Mouse (Mus musculus): ENCODE data around the gene Efhd1. TPM values are rescaled to one million over a fixed set of nuclear protein-coding genes. Genes with fewer than 3 reads are reported as not detected.

Efhd1 gene
- polyA plus RNA-seq, 1 experiment from 2014 or later, result not detected

DNA sequence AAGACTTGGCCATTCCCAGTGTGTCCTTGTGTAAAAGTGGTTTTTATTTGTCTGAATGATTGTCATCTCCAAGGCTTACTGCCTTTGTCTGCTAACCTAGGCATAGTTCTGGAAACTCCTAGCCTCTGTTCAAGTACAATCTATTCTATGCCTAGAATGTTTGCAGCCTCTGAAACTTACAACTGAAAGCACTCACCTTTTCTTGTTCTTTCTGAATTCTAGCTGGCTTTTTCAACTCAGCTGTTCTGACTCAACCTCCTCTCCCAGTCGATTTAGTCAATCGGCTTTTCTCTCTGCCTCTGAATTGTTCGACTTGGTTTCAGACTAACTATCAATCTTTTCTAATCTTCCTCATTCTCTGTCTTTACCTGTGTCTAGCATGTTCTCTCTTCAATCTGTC, 58.6 kb downstream of the Efhd1 start:
- ATAC-seq (ENCODE audit: insufficient number of reproducible peaks, insufficient read depth, low FRiP score, low read depth), result no peak
- no peak overlapping the region for H3K4me2 ChIP-seq (ENCODE audit: low read length)
- WGBS, result 89% methylated on average over 3 of the region's 3 CpGs

DNA sequence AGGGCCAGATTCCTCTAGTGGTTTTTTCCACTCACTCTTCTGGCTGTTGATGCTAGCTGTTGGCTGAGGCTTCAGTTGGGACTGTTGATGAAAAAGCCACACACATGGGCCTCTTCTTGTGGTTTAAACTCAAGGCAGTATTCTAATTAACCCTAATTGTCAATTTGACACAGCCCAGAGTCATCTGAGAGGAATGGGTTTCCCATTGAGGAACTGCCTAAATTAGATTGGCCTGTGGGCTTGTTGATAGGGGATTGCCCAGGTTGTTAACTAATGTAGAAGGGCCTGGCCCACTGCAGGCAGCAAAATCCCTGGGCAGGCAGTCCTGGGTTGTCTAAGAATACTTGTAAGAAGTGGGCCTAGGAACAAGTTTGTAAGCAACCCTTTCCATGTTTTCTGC, 60.5 kb downstream of the Efhd1 start:
- no peaks in the 10 kb centered on the region for H3K27me3 ChIP-seq (ENCODE audit: control insufficient read depth, insufficient read depth, low read length)
- 0 out of 4 replicates have a peak, but pooled peaks cover 0 to 5% of the 10 kb centered on the region in 2 experiments for H3K4me1 ChIP-seq (ENCODE audit: control insufficient read depth in 2 of 2, insufficient read depth in 2 of 2, low read length in 2 of 2)
- no peak overlapping the region for H3K27ac ChIP-seq (replicated peaks in 1 of 2; ENCODE audit: control insufficient read depth in 1 of 2, insufficient read depth in 1 of 2, low read depth in 2 of 2, low read length in 2 of 2)
- H3K9ac ChIP-seq (ENCODE audit: low read length), result no peak overlapping the region
- H3K4me3 ChIP-seq (ENCODE audit: control insufficient read depth in 1 of 2, insufficient read depth in 1 of 2, low read depth in 1 of 2, low read length in 2 of 2), result no peak overlapping the region
- H3K9me3 ChIP-seq (ENCODE audit: control insufficient read depth, low read length), result peaks cover 15% of the 10 kb centered on the region
- no peak overlapping the region for H3K4me2 ChIP-seq (ENCODE audit: low read length)
- ATAC-seq (ENCODE audit: insufficient number of reproducible peaks, insufficient read depth, low FRiP score, low read depth), result no peak
- H3K36me3 ChIP-seq (ENCODE audit: control insufficient read depth, insufficient read depth, low read length), result 0 out of 2 replicates have a peak, but pooled peaks cover 2% of the 10 kb centered on the region

More for the DNA sequence above, 58.6 kb downstream of the Efhd1 start:
- Histone ChIP-seq H3K9ac (ENCODE audit: low read length) (no peak overlapping the region), H3K4me3 (ENCODE audit: control insufficient read depth in 1 of 2, insufficient read depth in 1 of 2, low read depth in 1 of 2, low read length in 2 of 2) (no peak overlapping the region), H3K9me3 (ENCODE audit: control insufficient read depth, low read length) (peaks cover 18% of the 10 kb centered on the region), H3K27me3 (ENCODE audit: control insufficient read depth, insufficient read depth, low read length) (no peaks in the 10 kb centered on the region), H3K27ac (replicated peaks in 1 of 2; ENCODE audit: control insufficient read depth in 1 of 2, insufficient read depth in 1 of 2, low read depth in 2 of 2, low read length in 2 of 2) (no peak overlapping the region), H3K4me1 (ENCODE audit: control insufficient read depth in 2 of 2, insufficient read depth in 2 of 2, low read length in 2 of 2) (no peaks in the 10 kb centered on the region), H3K36me3 (ENCODE audit: control insufficient read depth, insufficient read depth, low read length) (no peaks in the 10 kb centered on the region)

DNA sequence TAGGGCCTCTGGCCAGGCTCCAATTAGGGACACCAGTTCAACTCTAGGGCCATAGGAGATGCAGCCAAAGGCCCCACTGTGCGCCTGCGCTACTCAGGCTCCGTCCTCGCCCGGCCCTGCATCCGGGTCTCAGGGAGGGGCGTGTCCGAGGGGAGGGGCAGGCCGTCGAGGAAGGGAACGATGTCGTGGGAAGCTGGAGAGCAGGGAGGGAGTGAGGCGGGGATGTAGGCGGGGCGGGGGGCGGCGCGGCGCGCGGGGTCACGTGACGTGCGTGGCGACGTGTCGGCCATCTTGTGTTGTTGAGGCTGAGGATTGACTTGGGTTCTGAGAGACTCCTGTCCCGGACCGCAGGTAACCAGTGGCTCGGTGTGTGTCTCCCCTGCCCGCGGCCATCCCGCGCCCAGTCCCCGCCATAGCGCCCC, 62.6 kb downstream of the Efhd1 start, which contains the start of gene Gigyf2:
TSS of gene Gigyf2 (plus strand) at position 257 of the 422 bp plus-strand sequence.
- peaks cover 0 to 5% of the 10 kb centered on the region in 2 experiments; a peak in 1 of 4 replicates for H3K4me1 ChIP-seq (ENCODE audit: control insufficient read depth in 2 of 2, insufficient read depth in 2 of 2, low read length in 2 of 2)
- peak within 1 kb of the TSS; percentile 84 to 93 for H3K27ac ChIP-seq (replicated peaks in 1 of 2; ENCODE audit: control insufficient read depth in 1 of 2, insufficient read depth in 1 of 2, low read depth in 2 of 2, low read length in 2 of 2)
- H3K9ac ChIP-seq (ENCODE audit: low read length), result peak within 1 kb of the TSS; percentile 98
- peak; percentile 97 for ATAC-seq (ENCODE audit: insufficient number of reproducible peaks, insufficient read depth, low FRiP score, low read depth)
- H3K27me3 ChIP-seq (ENCODE audit: control insufficient read depth, insufficient read depth, low read length), result no peaks in the 10 kb centered on the region
- H3K4me2 ChIP-seq (ENCODE audit: low read length), result peak within 1 kb of the TSS; percentile 86
- H3K36me3 ChIP-seq (ENCODE audit: control insufficient read depth, insufficient read depth, low read length), result 0 out of 2 replicates have a peak, but pooled peaks cover 5% of the 10 kb centered on the region
- H3K4me3 ChIP-seq (ENCODE audit: control insufficient read depth in 1 of 2, insufficient read depth in 1 of 2, low read depth in 1 of 2, low read length in 2 of 2), result peak within 1 kb of the TSS; percentile 100
- WGBS, result under 1% methylated on average over 27 of the region's 36 CpGs
- H3K9me3 ChIP-seq (ENCODE audit: control insufficient read depth, low read length), result no peaks in the 10 kb centered on the region

DNA sequence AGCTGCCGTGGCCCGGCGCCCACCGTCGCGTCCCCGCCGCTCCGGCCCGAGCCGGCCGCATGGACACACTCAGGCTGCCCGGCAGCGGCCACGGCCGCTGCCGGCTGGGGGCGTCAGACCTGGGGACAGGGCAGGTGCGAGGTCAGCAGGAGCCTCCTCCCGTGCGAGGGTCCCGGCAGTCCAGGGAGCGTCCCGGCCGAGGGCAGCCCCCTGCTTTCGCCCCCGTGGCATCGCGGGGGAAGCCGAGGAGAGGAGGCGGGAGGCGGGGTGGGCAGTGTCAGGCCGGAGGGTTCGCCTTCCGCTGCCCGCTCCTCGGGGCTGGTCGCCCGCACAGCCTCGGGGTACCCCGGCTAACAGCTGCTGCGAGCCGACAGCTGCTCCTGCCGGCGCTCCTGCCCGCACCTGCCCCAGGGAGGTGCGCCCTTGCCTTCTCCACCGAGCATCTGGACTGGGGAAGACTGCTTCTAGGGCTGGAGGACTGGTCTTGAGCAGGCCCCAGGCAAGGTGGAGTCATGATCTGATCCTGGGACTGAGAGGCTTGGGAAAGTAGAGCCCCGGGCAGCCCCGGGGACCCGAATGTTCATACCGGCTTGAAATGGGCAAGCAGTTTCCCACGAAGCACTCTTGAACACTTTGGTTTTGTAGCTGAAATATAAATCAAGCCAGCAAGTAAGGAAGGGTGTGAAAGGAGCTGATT, 63.1 kb downstream of the Efhd1 start:
- Histone ChIP-seq H3K36me3 (ENCODE audit: control insufficient read depth, insufficient read depth, low read length) (0 out of 2 replicates have a peak, but pooled peaks cover 5% of the 10 kb centered on the region), H3K9me3 (ENCODE audit: control insufficient read depth, low read length) (no peaks in the 10 kb centered on the region), H3K27me3 (ENCODE audit: control insufficient read depth, insufficient read depth, low read length) (no peaks in the 10 kb centered on the region), H3K9ac (ENCODE audit: low read length) (peak overlapping the region; percentile 98), H3K4me2 (ENCODE audit: low read length) (peak overlapping the region; percentile 86), H3K4me3 (ENCODE audit: control insufficient read depth in 1 of 2, insufficient read depth in 1 of 2, low read depth in 1 of 2, low read length in 2 of 2) (peak overlapping the region; percentile 100), H3K27ac (replicated peaks in 1 of 2; ENCODE audit: control insufficient read depth in 1 of 2, insufficient read depth in 1 of 2, low read depth in 2 of 2, low read length in 2 of 2) (peak overlapping the region; percentile 84 to 93), H3K4me1 (ENCODE audit: control insufficient read depth in 2 of 2, insufficient read depth in 2 of 2, low read length in 2 of 2) (peaks cover 0 to 5% of the 10 kb centered on the region in 2 experiments; a peak in 1 of 4 replicates)
- ATAC-seq (ENCODE audit: insufficient number of reproducible peaks, insufficient read depth, low FRiP score, low read depth), result peak; percentile 75
- under 1% methylated on average over 53 of the region's 53 CpGs for WGBS

DNA sequence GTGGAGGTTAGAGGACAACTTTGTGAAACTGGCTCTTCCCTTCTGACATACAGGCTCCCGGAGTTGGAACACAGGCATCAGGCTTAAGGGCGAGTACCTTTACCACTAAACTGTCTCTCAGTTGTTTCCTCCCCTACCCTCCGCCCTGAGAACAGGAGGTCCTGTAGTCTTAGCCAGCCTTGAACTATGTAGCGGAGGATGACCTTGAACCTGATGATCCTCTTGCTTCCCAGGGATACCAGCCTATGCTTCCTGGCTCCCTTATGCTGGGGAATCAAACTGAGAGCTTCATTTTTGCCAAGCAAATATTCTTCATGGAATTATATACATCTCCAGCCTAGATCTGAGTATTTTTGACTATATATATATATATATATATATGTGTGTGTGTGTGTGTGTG, 67.6 kb downstream of the Efhd1 start:
- ATAC-seq (ENCODE audit: insufficient number of reproducible peaks, insufficient read depth, low FRiP score, low read depth), result no peak
- 92% methylated on average over 4 of the region's 4 CpGs for WGBS

DNA sequence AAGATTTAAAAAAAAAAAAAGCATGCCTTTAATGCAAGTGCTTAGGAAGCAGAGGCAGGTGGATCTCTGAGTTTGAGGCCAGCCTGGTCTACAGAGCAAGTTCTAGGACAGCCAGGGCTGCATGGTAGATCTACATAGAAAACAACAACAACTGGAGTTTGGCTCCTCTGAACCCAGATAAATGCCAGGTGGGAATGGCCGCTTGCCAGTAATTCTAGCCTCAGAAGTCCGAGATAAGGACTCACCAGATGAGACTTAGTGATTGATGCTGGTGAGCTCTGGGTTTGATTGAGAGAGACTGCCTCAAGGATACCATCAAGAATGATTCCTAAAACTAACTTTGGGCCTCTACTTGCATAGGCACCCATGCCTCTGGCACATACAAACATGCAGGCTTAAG, 86.4 kb downstream of the Efhd1 start:
- no peaks in the 10 kb centered on the region for H3K4me1 ChIP-seq (ENCODE audit: control insufficient read depth in 2 of 2, insufficient read depth in 2 of 2, low read length in 2 of 2)
- H3K9me3 ChIP-seq (ENCODE audit: control insufficient read depth, low read length), result no peaks in the 10 kb centered on the region
- WGBS, result 70% methylated on average over 2 of the region's 2 CpGs
- H3K27ac ChIP-seq (replicated peaks in 1 of 2; ENCODE audit: control insufficient read depth in 1 of 2, insufficient read depth in 1 of 2, low read depth in 2 of 2, low read length in 2 of 2), result no peak overlapping the region
- H3K4me2 ChIP-seq (ENCODE audit: low read length), result no peak overlapping the region
- no peaks in the 10 kb centered on the region for H3K27me3 ChIP-seq (ENCODE audit: control insufficient read depth, insufficient read depth, low read length)
- ATAC-seq (ENCODE audit: insufficient number of reproducible peaks, insufficient read depth, low FRiP score, low read depth), result no peak
- no peak overlapping the region for H3K9ac ChIP-seq (ENCODE audit: low read length)
- no peak overlapping the region for H3K4me3 ChIP-seq (ENCODE audit: control insufficient read depth in 1 of 2, insufficient read depth in 1 of 2, low read depth in 1 of 2, low read length in 2 of 2)
- peaks cover 20% of the 10 kb centered on the region for H3K36me3 ChIP-seq (ENCODE audit: control insufficient read depth, insufficient read depth, low read length)

More for the DNA sequence above, 67.6 kb downstream of the Efhd1 start:
- H3K9ac ChIP-seq (ENCODE audit: low read length), result no peak overlapping the region
- peaks cover 0 to 5% of the 10 kb centered on the region in 2 experiments; a peak in 1 of 4 replicates for H3K4me1 ChIP-seq (ENCODE audit: control insufficient read depth in 2 of 2, insufficient read depth in 2 of 2, low read length in 2 of 2)
- no peak overlapping the region for H3K27ac ChIP-seq (replicated peaks in 1 of 2; ENCODE audit: control insufficient read depth in 1 of 2, insufficient read depth in 1 of 2, low read depth in 2 of 2, low read length in 2 of 2)
- no peak overlapping the region for H3K4me2 ChIP-seq (ENCODE audit: low read length)
- H3K9me3 ChIP-seq (ENCODE audit: control insufficient read depth, low read length), result no peaks in the 10 kb centered on the region
- no peaks in the 10 kb centered on the region for H3K27me3 ChIP-seq (ENCODE audit: control insufficient read depth, insufficient read depth, low read length)
- H3K36me3 ChIP-seq (ENCODE audit: control insufficient read depth, insufficient read depth, low read length), result peaks cover 39% of the 10 kb centered on the region
- no peak overlapping the region for H3K4me3 ChIP-seq (ENCODE audit: control insufficient read depth in 1 of 2, insufficient read depth in 1 of 2, low read depth in 1 of 2, low read length in 2 of 2)

DNA sequence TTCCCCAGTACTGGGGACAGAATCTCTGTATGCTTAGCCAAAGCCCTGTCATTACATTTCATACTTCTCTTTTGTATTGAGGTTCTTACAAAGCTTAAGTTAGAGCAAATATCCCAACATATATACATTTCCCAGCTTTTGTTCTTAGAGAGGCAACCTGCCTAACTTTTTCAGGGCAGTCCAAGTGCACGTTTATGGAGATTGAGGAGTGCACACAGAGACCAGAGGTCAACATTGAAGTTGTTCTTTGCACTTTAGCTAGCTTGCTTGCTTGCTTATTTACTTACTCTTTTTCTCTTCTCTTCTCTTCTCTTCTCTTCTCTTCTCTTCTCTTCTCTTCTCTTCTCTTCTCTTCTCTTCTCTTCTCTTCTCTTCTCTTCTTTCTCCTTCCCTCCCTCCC, 96.1 kb downstream of the Efhd1 start:
- no peaks in the 10 kb centered on the region for H3K4me1 ChIP-seq (ENCODE audit: control insufficient read depth in 2 of 2, insufficient read depth in 2 of 2, low read length in 2 of 2)
- no peak for ATAC-seq (ENCODE audit: insufficient number of reproducible peaks, insufficient read depth, low FRiP score, low read depth)
- 84% methylated on average over 1 of the region's 1 CpGs for WGBS

More for the DNA sequence above, 96.1 kb downstream of the Efhd1 start:
- Histone ChIP-seq H3K4me2 (ENCODE audit: low read length) (no peak overlapping the region), H3K9me3 (ENCODE audit: control insufficient read depth, low read length) (no peaks in the 10 kb centered on the region), H3K27me3 (ENCODE audit: control insufficient read depth, insufficient read depth, low read length) (no peaks in the 10 kb centered on the region), H3K36me3 (ENCODE audit: control insufficient read depth, insufficient read depth, low read length) (peaks cover 20% of the 10 kb centered on the region), H3K27ac (replicated peaks in 1 of 2; ENCODE audit: control insufficient read depth in 1 of 2, insufficient read depth in 1 of 2, low read depth in 2 of 2, low read length in 2 of 2) (no peak overlapping the region), H3K4me3 (ENCODE audit: control insufficient read depth in 1 of 2, insufficient read depth in 1 of 2, low read depth in 1 of 2, low read length in 2 of 2) (no peak overlapping the region), H3K9ac (ENCODE audit: low read length) (no peak overlapping the region)
